Mouse (Mus musculus) stomach, embryonic 16.5 days (tissue): Measurements from ENCODE around the gene Coa3. TPM values are rescaled to one million over a fixed set of nuclear protein-coding genes. Genes with fewer than 3 reads are reported as not detected.

Experiments used
- ATAC-seq: fragments of 200-750 bp; cut with Nextera tagmentation; 2 replicates; pipeline ENCODE4 v1.8.0; 2017; ENCODE audit warnings: moderate number of reproducible peaks, moderate TSS enrichment; ENCODE audit not compliant: insufficient read depth, low FRiP score
- H3K27ac ChIP-seq: fragments of 300-500 bp; sonication (generic); 2 replicates; pipeline ENCODE4 v1.5.1; 2014; ENCODE audit warnings: low read length
- H3K27me3 ChIP-seq: fragments of 300-500 bp; sonication (generic); 2 replicates; pipeline ENCODE4 v1.6.1; 2014; ENCODE audit warnings: low read length, control low read depth, mixed read lengths; ENCODE audit not compliant: control insufficient read depth, insufficient read depth
- H3K36me3 ChIP-seq: fragments of 300-500 bp; sonication (generic); 2 replicates; pipeline ENCODE4 v1.6.1; 2014; ENCODE audit warnings: low read length; ENCODE audit not compliant: control insufficient read depth, insufficient read depth
- H3K4me1 ChIP-seq: fragments of 300-500 bp; sonication (generic); 2 replicates; pipeline ENCODE4 v1.6.1; 2014; ENCODE audit warnings: low read length, control low read depth, mixed read lengths; ENCODE audit not compliant: control insufficient read depth, insufficient read depth
- H3K4me2 ChIP-seq: fragments of 300-500 bp; sonication (generic); 2 replicates; pipeline ENCODE4 v1.6.1; 2014; ENCODE audit warnings: low read depth, low read length, mixed read lengths
- H3K4me3 ChIP-seq: fragments of 300-500 bp; sonication (generic); replicated peaks from 2 replicates; pipeline ENCODE4 v1.5.1; 2014; ENCODE audit warnings: mild to moderate bottlenecking, low read length
- H3K9ac ChIP-seq: fragments of 300-500 bp; sonication (generic); 2 replicates; pipeline ENCODE4 v1.6.1; 2014; ENCODE audit warnings: low read length
- H3K9me3 ChIP-seq: fragments of 300-500 bp; sonication (generic); replicated peaks from 2 replicates; pipeline ENCODE4 v1.6.1; 2016; ENCODE audit warnings: low read length, control low read depth; ENCODE audit not compliant: control insufficient read depth
- WGBS: fragments of 180-500 bp; shearing (Covaris S2); extraction: QIAGEN DNeasy Blood & Tissue Kit; methylation state at CpG from one replicate; pipeline ENCODE4 v1.1.7; 2014; 5-methylcytosine and 5-hydroxymethylcytosine counted together
- polyA plus RNA-seq: library from polyadenylated mRNA; unstranded; fragments of >200 nt; fragmentation: Nextera tagmentation; extraction: Ambion mirVana; gene quantifications from 2 replicates; pipeline ENCODE4 v1.2.1, GENCODE M21; 2015

Coa3 gene
- polyA plus RNA-seq, 1 experiment from 2014 or later: 197 TPM

GRCm38 (mm10) chr11:101275309-101275708 is 3.6 kb downstream of the Coa3 start:
- H3K27ac ChIP-seq: no peak overlapping the region

GRCm38 (mm10) chr11:101272446-101272845 is 6.5 kb downstream of the Coa3 start:
- Histone ChIP-seq H3K4me2 (no peak overlapping the region), H3K27me3 (no peaks in the 10 kb centered on the region), H3K4me3 (no peak overlapping the region), H3K36me3 (no peaks in the 10 kb centered on the region), H3K4me1 (peaks cover 17% of the 10 kb centered on the region), H3K27ac (no peak overlapping the region), H3K9ac (no peak overlapping the region), H3K9me3 (no peaks in the 10 kb centered on the region)
- WGBS: 85% methylated on average over 3 of the region's 3 CpGs
- ATAC-seq: no peak

More at GRCm38 (mm10) chr11:101275309-101275708, 3.6 kb downstream of the Coa3 start:
- 72% methylated on average over 4 of the region's 4 CpGs for WGBS
- Histone ChIP-seq H3K9ac (no peak overlapping the region), H3K9me3 (no peaks in the 10 kb centered on the region), H3K36me3 (no peaks in the 10 kb centered on the region), H3K4me2 (no peak overlapping the region), H3K27me3 (no peaks in the 10 kb centered on the region), H3K4me3 (no peak overlapping the region), H3K4me1 (peaks cover 25% of the 10 kb centered on the region)
- no peak for ATAC-seq

DNA sequence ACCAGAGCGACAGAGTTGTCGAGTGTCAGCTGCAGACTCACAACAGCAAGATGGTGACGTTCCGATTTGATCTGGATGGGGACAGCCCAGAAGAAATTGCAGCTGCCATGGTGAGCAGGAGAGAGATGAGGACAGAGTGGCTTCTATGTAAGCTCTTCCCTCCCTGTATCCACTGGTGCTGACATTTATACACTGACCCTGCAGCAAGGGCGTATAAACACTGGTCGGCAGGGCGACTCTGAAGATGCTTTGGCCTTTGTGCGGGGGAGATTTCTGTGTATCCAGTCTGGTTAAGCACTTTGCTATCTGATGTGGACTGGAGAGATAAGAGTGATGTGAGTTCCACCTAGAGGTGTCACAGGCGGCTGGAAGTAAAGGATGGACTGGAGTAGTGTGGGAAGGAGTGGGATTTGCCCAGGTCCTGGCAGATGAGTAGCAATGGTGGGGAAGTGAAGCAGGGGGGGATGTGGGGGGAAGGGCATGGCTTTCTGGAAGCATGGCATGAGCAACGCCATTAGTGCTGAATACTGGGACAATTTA is 9.3 kb downstream of the Coa3 start:
- no peak overlapping the region for H3K27ac ChIP-seq
- H3K9ac ChIP-seq: no peak overlapping the region
- H3K4me1 ChIP-seq: peaks cover 13% of the 10 kb centered on the region; the same call in 1 of the 2 replicates
- H3K4me3 ChIP-seq: no peak overlapping the region
- no peaks in the 10 kb centered on the region for H3K9me3 ChIP-seq
- no peak overlapping the region for H3K4me2 ChIP-seq
- ATAC-seq: no peak
- 22% methylated on average over 10 of the region's 10 CpGs for WGBS
- H3K36me3 ChIP-seq: no peaks in the 10 kb centered on the region
- 0 out of 2 replicates have a peak, but pooled peaks cover 8% of the 10 kb centered on the region for H3K27me3 ChIP-seq

- Histone ChIP-seq H3K9me3 (no peaks in the 10 kb centered on the region), H3K9ac (no peak overlapping the region; the same call in 1 of the 2 replicates), H3K27me3 (peaks cover 17% of the 10 kb centered on the region), H3K27ac (no peak overlapping the region), H3K36me3 (no peaks in the 10 kb centered on the region), H3K4me1 (peaks cover 32% of the 10 kb centered on the region), H3K4me3 (no peak overlapping the region), H3K4me2 (no peak overlapping the region)
- ATAC-seq: no peak
- 45% methylated on average over 6 of the region's 6 CpGs for WGBS
These were observed 13.0 kb downstream of the Coa3 start for GRCm38 (mm10) chr11:101265906-101266305.

GRCm38 (mm10) chr11:101264954-101265471 is 13.9 kb downstream of the Coa3 start:
- Histone ChIP-seq H3K4me3 (peak overlapping the region; percentile 30), H3K9ac (peak overlapping the region; percentile 52), H3K27me3 (peaks cover 17% of the 10 kb centered on the region), H3K27ac (no peak overlapping the region), H3K9me3 (no peaks in the 10 kb centered on the region), H3K4me2 (peak overlapping the region; percentile 50), H3K4me1 (peaks cover 35% of the 10 kb centered on the region), H3K36me3 (no peaks in the 10 kb centered on the region)
- ATAC-seq: no peak
- WGBS: 26% methylated on average over 31 of the region's 31 CpGs

GRCm38 (mm10) chr11:101263989-101264280 is 15.0 kb downstream of the Coa3 start:
- no peak overlapping the region for H3K4me2 ChIP-seq
- peaks cover 42% of the 10 kb centered on the region for H3K4me1 ChIP-seq
- WGBS: 44% methylated on average over 3 of the region's 3 CpGs
- no peak for ATAC-seq
- peaks cover 17% of the 10 kb centered on the region for H3K27me3 ChIP-seq
- H3K27ac ChIP-seq: no peak overlapping the region
- no peak overlapping the region for H3K4me3 ChIP-seq
- no peaks in the 10 kb centered on the region for H3K9me3 ChIP-seq
- no peak overlapping the region for H3K9ac ChIP-seq
- H3K36me3 ChIP-seq: peaks cover under 1% of the 10 kb centered on the region; the same call in 1 of the 2 replicates

GRCm38 (mm10) chr11:101263138-101263988 is 15.6 kb downstream of the Coa3 start:
- peaks cover 3% of the 10 kb centered on the region; the same call in 1 of the 2 replicates for H3K36me3 ChIP-seq
- ATAC-seq: no peak
- peaks cover 46% of the 10 kb centered on the region for H3K4me1 ChIP-seq
- H3K4me2 ChIP-seq: peak overlapping the region; percentile 88
- no peak overlapping the region for H3K9ac ChIP-seq
- peaks cover 17% of the 10 kb centered on the region for H3K27me3 ChIP-seq
- no peak overlapping the region for H3K27ac ChIP-seq
- H3K4me3 ChIP-seq: peak overlapping the region; percentile 62; the same call in 1 of the 2 replicates
- WGBS: 30% methylated on average over 32 of the region's 32 CpGs
- no peaks in the 10 kb centered on the region for H3K9me3 ChIP-seq

GRCm38 (mm10) chr11:101262272-101262967 is 16.5 kb downstream of the Coa3 start:
- Histone ChIP-seq H3K4me3 (peak overlapping the region; percentile 62), H3K27ac (no peak overlapping the region), H3K36me3 (peaks cover 3% of the 10 kb centered on the region; the same call in 1 of the 2 replicates), H3K4me1 (peaks cover 46% of the 10 kb centered on the region), H3K9ac (peak overlapping the region; percentile 66), H3K27me3 (peaks cover 17% of the 10 kb centered on the region), H3K9me3 (no peaks in the 10 kb centered on the region), H3K4me2 (peak overlapping the region; percentile 88)
- WGBS: 9% methylated on average over 24 of the region's 24 CpGs
- ATAC-seq: no peak
